Mouse (Mus musculus) left cerebral cortex, postnatal 36 days (tissue): Measurements from ENCODE around the gene Iqub. TPM values are rescaled to one million over a fixed set of nuclear protein-coding genes. Genes with fewer than 3 reads are reported as not detected.

Experiments
- DNase-seq, 2 experiments: peaks; one replicate each; pipeline ENCODE4 v3.0.0; 2021 to 2022; ENCODE audit warnings: low spot score in 2 of 2, mixed read lengths in 1 of 2
- intact Hi-C: fragments of 180-260 bp; cut with DNase I; formaldehyde crosslinking; loops from one replicate; pipeline ENCODE4 v1.15.1; 2025
- total RNA-seq, 2 experiments: library from RNA; stranded (reverse); gene quantifications; 2 replicates each; pipeline ENCODE4 v1.2.3; 2021

The Iqub gene
- total RNA-seq = 1 to 10 TPM; 1.5 to 2.6 TPM

DNA sequence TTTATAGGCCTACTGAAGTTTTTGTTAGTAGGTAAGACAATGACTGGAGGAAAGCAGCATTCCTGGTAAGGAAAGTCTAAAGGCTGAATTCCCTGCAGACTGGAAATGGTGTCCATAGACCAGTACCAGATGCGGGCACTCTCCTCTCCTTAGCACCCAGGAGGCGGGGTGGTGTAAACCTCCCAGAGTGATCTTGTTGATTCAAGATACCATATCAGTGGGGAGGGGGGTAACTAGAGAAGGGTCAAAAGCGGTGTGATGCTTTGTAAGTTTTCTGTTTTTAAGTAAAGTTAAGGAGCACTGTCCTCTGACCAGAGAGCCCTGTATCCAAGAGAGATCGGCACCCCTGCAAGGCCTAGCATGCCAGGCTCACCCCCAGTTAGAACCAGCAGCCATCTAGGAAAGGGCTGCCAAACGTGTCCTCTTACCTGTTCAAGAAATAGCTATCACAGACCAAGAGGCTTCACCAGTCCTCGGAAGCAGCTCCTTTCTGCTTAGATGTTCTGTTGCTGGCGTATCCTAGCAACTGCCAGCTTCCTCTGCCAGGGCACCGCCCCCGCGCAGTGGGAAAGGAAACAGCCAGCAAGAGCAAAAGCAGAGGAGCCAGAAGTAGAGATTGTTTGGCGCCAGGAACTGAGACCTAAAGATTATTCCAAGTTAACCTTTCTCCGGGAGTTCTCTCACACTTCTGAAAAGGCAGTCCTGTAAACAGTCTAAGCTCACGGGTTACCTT lies at the start of gene Iqub:
Iqub (minus strand) TSS at position 516 of the 733 bp plus-strand sequence.
- intact Hi-C loops = loop anchor here (10.0 kb wide), 1 partner anchor 1020 kb away; no protein-coding TSS in a partner anchor

GRCm38 (mm10) chr6:24564081-24564480 lies 49.2 kb upstream of the Iqub start:
- intact Hi-C loops = no loop called here
- no peak for DNase-seq

More for the DNA sequence above, at the start of gene Iqub:
- DNase-seq = peak; percentile 84 to 86

DNA sequence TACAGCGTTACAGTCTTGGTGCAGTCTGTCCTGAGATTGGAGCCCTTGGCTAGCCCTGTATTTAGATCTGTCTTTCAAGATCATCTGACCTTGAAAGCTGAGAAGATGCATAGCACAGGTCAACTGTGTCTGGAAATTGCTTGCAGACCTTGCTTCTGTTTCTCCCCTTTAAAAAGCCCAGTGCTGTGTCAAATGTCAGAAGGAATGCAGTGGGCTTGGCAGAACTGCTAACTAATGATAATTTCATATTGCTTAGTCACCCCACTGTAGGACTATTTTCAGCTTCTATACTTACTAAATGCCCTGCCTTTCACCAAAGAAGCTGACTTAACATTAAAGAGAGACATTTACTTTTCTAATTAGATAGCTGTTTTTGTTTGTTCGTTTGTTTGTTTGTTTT lies 40.6 kb upstream of the Iqub start:
- DNase-seq = no peak
- intact Hi-C loops = no loop called here

DNA sequence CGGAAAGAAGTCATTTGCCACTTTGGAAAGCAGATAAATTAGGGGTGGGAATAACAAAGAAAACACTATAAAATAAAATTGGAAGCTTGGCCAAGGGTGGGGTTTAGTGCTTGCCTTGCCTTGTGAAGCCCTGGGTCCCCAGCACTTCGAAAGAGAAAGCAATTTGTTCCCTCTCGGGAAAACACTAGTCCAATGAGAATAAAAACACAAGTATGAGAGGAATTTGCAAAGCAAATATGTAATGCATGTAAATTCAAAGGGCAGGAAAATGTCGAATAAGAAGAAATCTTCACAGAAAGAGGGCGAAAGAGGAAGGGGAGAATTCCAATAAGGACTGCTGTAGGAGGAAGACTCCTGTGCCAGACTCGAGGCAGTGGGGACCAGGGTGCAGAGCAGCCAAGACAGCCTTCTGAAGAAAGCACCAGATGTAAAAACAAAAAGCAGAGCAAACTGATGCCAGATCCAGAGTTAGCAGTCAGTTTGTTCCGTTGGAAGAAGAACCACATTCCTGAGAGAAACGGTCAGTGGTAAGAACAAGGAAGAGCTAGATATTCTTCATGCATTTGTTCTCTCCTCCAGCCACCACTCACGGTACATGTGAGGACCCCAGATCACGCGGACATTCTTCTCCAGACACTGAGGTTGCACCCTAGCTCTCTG lies 39.7 kb upstream of the Iqub start:
- no peak for DNase-seq
- intact Hi-C loops = no loop called here

- intact Hi-C loops = no loop called here
- DNase-seq = no peak
Observed at GRCm38 (mm10) chr6:24552046-24552445, 37.2 kb upstream of the Iqub start.

- intact Hi-C loops = no loop called here
- no peak for DNase-seq
Observed at GRCm38 (mm10) chr6:24549801-24550200, 34.9 kb upstream of the Iqub start.

- intact Hi-C loops = no loop called here
- no peak for DNase-seq
Observed at GRCm38 (mm10) chr6:24546716-24547420, 32.0 kb upstream of the Iqub start.

GRCm38 (mm10) chr6:24543119-24543591 lies 28.3 kb upstream of the Iqub start:
- intact Hi-C loops = no loop called here

GRCm38 (mm10) chr6:24542393-24542792 lies 27.5 kb upstream of the Iqub start:
- intact Hi-C loops = no loop called here
- no peak for DNase-seq

More at GRCm38 (mm10) chr6:24543119-24543591, 28.3 kb upstream of the Iqub start:
- no peak for DNase-seq

DNA sequence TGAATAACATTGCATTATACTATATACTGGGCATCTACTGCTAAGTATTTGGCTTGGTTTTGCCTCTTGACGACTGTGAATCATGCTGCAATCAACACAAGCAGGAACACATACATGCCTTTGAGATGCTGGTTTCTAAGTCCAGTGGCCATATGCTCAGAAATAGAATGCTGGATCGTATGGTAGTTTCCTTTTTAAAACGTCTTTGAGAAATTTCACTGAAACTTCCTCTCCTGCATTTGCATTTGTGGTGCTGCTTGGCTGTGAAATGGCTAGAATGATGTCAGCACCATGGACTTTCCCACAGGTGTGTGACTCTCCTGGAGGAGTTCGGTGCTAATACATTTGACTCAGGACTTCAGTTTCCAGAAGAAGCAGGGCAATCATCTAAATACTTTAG lies 25.2 kb upstream of the Iqub start:
- DNase-seq = no peak
- intact Hi-C loops = no loop called here

- no peak for DNase-seq
- intact Hi-C loops = no loop called here
Observed at GRCm38 (mm10) chr6:24538435-24538834, 23.6 kb upstream of the Iqub start.

DNA sequence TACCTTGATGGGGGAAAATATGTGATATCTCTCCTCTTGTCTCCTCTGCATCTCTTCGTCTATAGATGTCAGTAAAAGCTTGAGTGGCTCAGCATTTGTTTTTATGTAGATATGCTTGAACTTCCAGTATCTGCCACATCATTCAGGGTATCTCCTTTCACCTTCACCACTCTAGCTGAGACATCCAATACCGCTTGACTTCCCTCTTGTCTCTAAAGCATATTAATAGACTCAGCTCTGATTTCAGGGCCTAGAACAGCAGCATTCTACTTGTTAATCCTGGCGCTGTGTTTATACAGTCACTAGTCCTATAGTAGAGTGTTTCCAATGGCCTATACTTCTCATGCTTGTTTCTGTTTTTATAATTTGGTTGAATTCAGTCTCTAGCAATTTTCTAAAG lies 17.9 kb upstream of the Iqub start:
- DNase-seq = no peak
- intact Hi-C loops = no loop called here

GRCm38 (mm10) chr6:24530711-24531420 lies 16.0 kb upstream of the Iqub start:
- intact Hi-C loops = loop anchor here (1.0 kb wide), 1 partner anchor 96 kb away; no protein-coding TSS in a partner anchor
- no peak for DNase-seq

- intact Hi-C loops = loop anchor here (1.0 kb wide), 1 partner anchor 97 kb away; no protein-coding TSS in a partner anchor
- DNase-seq = no peak
Observed at GRCm38 (mm10) chr6:24530166-24530565, 15.3 kb upstream of the Iqub start.

DNA sequence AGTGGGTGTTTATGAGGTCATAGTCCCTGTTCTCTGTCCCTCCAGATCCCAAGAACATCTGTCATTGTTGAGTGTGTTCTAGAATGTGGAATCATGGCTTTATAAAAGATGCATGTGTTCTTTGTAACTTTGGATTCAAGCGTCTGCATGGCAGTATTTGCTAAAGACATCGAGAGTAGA lies 13.1 kb upstream of the Iqub start, which contains the start of gene Asb15:
Asb15 (plus strand) TSS at position 81 of the 180 bp plus-strand sequence.
- intact Hi-C loops = no loop called here
- DNase-seq = no peak

DNA sequence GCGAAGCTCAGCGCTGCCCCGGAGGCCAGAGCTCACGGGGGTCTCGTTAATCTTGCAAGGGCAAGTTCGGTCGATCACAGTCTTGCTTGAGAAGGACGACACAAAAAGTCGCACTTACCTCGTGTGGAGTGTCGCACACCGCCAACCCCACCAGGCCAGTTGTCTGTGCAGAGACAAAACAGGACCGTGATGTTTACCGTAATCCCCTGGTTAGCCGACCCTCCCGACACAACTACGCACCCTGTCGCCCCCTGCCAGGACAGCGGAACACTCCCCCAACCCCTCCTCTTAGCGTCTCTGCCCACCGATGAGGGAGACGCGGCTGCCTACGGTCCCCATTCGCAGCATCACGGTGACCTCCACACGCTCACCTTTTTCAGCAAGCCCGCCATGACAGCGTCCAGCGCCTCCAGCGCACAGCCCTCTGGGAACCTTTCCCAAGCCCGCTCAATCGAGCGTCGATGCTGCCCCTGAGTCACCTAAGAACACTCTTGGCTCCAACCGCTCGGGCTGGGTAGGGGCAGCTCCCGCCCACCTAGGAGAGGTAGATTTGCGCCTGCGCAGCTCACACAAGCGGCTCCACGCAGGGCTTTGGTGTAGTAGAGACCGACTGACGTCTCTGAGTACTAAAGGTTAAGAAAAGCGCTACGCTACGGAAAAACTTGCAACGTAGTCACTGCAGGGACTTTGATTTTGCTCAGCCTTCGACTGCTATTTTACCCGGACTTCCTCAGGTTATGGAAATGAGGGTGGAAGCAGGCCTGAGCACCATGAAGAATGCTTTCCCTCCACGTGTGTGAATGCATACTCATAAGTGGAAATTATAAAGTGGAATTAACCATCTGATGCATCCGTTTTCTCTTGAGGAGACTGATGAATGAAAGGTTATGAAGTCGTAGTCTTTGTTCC lies 12.5 kb upstream of the Iqub start, which contains the start of gene Ndufa5:
Ndufa5 (minus strand) TSS at position 859 of the 909 bp plus-strand sequence.
- intact Hi-C loops = no loop called here
- peak; percentile 90 to 91 for DNase-seq

DNA sequence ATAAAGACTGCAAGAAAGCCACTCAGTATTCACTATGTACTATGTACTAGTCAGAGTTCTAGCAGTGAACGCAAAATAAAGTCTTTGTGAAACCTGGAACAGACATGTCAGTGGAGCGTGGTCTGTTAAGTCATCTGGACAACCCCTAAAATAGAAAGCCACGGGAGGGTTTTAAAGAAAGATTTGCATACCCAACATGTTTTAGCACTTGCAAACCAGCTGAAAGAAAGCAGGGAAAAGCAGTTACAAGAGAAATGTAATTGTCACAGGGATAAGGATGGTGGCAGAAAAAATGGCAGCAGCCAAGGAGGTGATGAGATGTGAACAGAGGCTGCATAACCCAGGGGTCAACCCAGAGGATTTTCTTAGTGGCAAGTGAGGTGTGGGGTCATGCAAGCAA lies 10.8 kb upstream of the Iqub start:
- intact Hi-C loops = no loop called here
- no peak for DNase-seq

DNA sequence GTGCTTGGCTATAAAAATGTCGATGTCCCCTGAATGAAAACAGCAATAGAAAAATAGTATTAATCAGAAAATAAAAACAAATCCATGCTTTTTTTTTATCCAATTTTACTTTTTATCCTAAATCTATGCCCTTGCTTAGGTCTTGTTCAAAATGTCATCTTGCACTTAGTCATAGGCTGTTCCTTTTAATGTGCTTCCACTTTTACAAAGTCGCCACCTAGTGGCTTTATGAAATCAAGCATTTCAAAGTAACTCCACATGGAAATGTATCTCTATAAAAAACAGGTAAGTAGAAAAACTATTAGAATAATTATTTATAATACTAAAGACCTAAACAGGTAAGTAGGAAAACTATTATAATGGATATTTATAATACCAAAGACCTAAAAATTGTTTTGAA lies 1.3 kb upstream of the Iqub start:
- intact Hi-C loops = loop anchor here (10.0 kb wide), 1 partner anchor 1021 kb away; no protein-coding TSS in a partner anchor
- no peak for DNase-seq

- DNase-seq = no peak
- intact Hi-C loops = no loop called here
Observed at GRCm38 (mm10) chr6:24504141-24504540, 10.7 kb downstream of the Iqub start.
